Mouse (Mus musculus) heart, adult 11 months (tissue): ENCODE measurements at regions not wholly inside any gene's neighbourhood (a gene's known extent, or its start where the extent isn't known, plus 50 kb on each side); places are given as distances from the start of the nearest gene placed in this dataset.

ENCODE experiments used
- DNase-seq: peaks from one replicate; pipeline ENCODE4 v3.0.0; 2022

DNA sequence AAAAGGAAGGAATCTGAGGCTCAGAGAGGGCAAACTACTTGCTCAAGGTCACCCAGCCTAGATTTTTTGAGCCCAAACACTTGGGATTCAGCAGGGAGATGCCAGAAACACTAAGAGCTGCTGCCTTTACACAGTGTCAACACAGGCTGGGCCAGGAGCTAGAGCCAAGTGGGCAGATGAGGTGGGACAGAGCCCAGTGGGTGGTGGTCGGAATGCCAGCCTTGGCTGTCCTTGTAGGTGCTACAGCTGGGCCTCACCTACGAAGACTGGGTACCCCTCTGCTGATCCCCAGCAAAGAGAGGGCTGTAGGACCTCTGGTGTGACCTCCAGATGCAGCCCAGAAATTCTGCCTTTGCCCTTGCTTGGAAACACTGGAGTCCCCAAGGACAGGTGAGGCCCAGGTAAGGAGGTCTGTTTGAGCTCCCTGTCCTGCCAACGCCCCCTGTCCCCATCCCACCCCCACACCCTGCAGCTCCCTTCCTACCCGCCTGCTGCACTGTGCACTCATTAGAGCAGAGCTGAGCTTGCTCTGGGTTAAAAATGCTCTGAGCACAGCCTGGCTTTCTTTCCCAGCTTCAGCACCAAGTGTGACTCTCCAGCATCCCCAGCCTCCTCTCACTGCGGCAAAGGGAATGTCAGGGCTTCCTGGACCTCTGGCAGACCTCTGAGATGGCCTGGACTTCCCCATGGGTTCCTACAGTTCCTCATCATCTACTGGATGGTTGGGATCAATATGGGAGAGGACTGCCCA is 76.2 kb downstream of the Cstad start:
- no peak for DNase-seq

GRCm38 (mm10) chr2:30667468-30667867 is 72.6 kb downstream of the Cstad start:
- DNase-seq, result peak; percentile 97

DNA sequence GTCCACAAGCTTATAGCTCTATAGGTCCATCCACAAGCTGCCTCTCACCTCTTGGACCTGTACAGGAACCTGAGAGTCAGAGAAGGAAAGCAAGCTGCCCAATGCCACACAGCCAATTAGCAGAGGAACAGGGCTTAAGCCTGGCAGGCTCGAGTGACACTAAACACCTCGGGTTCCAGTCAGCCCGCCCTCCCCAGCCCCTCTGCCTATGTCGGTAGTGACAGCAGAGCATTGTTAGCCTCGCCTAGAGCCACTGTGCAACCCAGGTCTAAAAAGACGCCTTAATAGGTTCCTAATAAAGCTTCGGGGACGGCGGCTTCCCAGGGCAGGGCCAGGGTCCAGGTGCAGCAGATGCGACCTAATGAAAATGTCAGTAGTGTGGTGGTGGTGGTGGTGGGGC is 66.3 kb downstream of the Cstad start:
- DNase-seq, result no peak

DNA sequence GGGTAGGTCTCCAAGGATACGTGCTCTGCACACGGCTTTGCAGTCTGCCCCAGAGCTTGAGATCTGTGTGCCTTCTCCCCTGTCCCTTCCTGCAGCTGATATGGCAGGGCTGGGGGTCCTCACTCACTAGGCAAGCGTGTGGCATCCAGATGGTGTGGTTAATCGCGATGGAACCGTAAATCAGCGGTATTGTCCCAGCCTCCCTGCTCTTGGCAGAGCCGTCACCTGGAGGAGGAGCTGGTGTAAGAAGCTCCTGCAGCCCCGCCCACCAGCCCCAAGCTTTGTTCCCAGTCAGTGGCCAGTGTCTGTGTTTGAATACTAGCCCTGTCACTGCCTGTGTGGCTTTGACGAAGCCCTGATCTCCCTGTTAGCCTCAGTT is 65.8 kb downstream of the Cstad start:
- peak; percentile 93 for DNase-seq

- DNase-seq, result peak; percentile 95
Observed at GRCm38 (mm10) chr2:30659836-30660612, 65.2 kb downstream of the Cstad start.

GRCm38 (mm10) chr2:30658844-30659555 is 64.2 kb downstream of the Cstad start:
- DNase-seq, result peak; percentile 100
